Mouse (Mus musculus) G1E (cell line): ENCODE measurements at regions not wholly inside any gene's neighbourhood (a gene's known extent, or its start where the extent isn't known, plus 50 kb on each side); places are given as distances from the start of the nearest gene placed in this dataset.

Experiments used
- ATAC-seq: 2 replicates; pipeline ENCODE4 v1.8.0; 2016; ENCODE audit warnings: mild to moderate bottlenecking; ENCODE audit not compliant: insufficient number of reproducible peaks, poor library complexity, low FRiP score, severe bottlenecking; ENCODE audit errors: extremely low read depth
- DNase-seq: peaks from one replicate; pipeline ENCODE4 v3.0.0; 2012; ENCODE audit warnings: low spot score
- H3K27me3 ChIP-seq: 2 replicates; pipeline ENCODE4 v1.6.1; 2012; ENCODE audit warnings: mild to moderate bottlenecking, low read length, inconsistent platforms; ENCODE audit not compliant: insufficient read depth
- H3K36me3 ChIP-seq: replicated peaks from 2 replicates; pipeline ENCODE3; 2012; ENCODE audit warnings: mild to moderate bottlenecking, inconsistent platforms
- H3K4me1 ChIP-seq: 2 replicates; pipeline ENCODE4 v1.6.1; 2012; ENCODE audit warnings: low read depth, low read length, inconsistent platforms, mixed read lengths; ENCODE audit not compliant: insufficient read depth
- H3K4me3 ChIP-seq: 2 replicates; pipeline ENCODE4 v1.5.1; 2012; ENCODE audit warnings: low read depth, mild to moderate bottlenecking, inconsistent platforms, low read length, moderate library complexity, mixed read lengths
- H3K9me3 ChIP-seq: replicated peaks from 2 replicates; pipeline ENCODE4 v1.6.1; 2012; ENCODE audit warnings: inconsistent platforms
- CTCF ChIP-seq: IDR thresholded peaks from 2 replicates; pipeline ENCODE4 v1.5.1; 2012; ENCODE audit warnings: low read depth, low read length, inconsistent platforms, mixed read lengths
- GATA1 ChIP-seq: IDR thresholded peaks from 2 replicates; pipeline ENCODE4 v1.6.1; 2012; ENCODE audit warnings: borderline replicate concordance, low read length, inconsistent platforms, mixed read lengths
- GATA2 ChIP-seq: IDR thresholded peaks from 2 replicates; pipeline ENCODE4 v1.6.1; 2012; ENCODE audit warnings: low read depth, low read length, inconsistent platforms, borderline replicate concordance
- POLR2AphosphoS5 ChIP-seq: IDR thresholded peaks from 2 replicates; pipeline ENCODE4 v1.6.1; 2012; ENCODE audit warnings: low read depth, low read length, inconsistent platforms; ENCODE audit not compliant: insufficient replicate concordance
- TAL1 ChIP-seq: conservative IDR thresholded peaks from 2 replicates; pipeline ENCODE4 v1.6.1; 2012; ENCODE audit warnings: low read depth, low read length, inconsistent platforms, mixed read lengths

- H3K27me3 ChIP-seq, result no peaks in the 10 kb centered on the region
- no peak for TF ChIP-seq GATA1
- no peak for TF ChIP-seq GATA2
- TF ChIP-seq CTCF, result no peak
- TF ChIP-seq TAL1, result no peak
- TF ChIP-seq POLR2AphosphoS5, result no peak
- no peak for ATAC-seq
These were observed 57.3 kb upstream of the Zfp648 start for GRCm38 (mm10) chr1:154143691-154144090.

GRCm38 (mm10) chr1:154147001-154147571, 53.9 kb upstream of the Zfp648 start:
- DNase-seq, result no peak
- ATAC-seq, result no peak
- TF ChIP-seq TAL1 (no peak), GATA2 (no peak), POLR2AphosphoS5 (no peak), CTCF (no peak), GATA1 (no peak)

More at GRCm38 (mm10) chr1:154143691-154144090, 57.3 kb upstream of the Zfp648 start:
- Histone ChIP-seq H3K9me3 (no peaks in the 10 kb centered on the region), H3K36me3 (no peaks in the 10 kb centered on the region), H3K4me3 (no peak overlapping the region), H3K4me1 (no peaks in the 10 kb centered on the region)
- DNase-seq, result no peak

GRCm38 (mm10) chr1:154148948-154149347, 52.0 kb upstream of the Zfp648 start:
- no peaks in the 10 kb centered on the region for H3K27me3 ChIP-seq
- H3K4me1 ChIP-seq, result no peaks in the 10 kb centered on the region
- H3K4me3 ChIP-seq, result no peak overlapping the region
- H3K36me3 ChIP-seq, result no peaks in the 10 kb centered on the region
- peaks cover 4% of the 10 kb centered on the region for H3K9me3 ChIP-seq
- ATAC-seq (no peak), DNase-seq (no peak)
- no peak for TF ChIP-seq TAL1
- TF ChIP-seq CTCF, result no peak
- TF ChIP-seq POLR2AphosphoS5, result no peak
- TF ChIP-seq GATA1, result no peak
- TF ChIP-seq GATA2, result no peak

More at GRCm38 (mm10) chr1:154147001-154147571, 53.9 kb upstream of the Zfp648 start:
- no peaks in the 10 kb centered on the region for H3K27me3 ChIP-seq
- no peak overlapping the region for H3K4me3 ChIP-seq
- peaks cover 4% of the 10 kb centered on the region for H3K9me3 ChIP-seq
- H3K36me3 ChIP-seq, result no peaks in the 10 kb centered on the region
- H3K4me1 ChIP-seq, result no peaks in the 10 kb centered on the region

- ATAC-seq, result no peak
- Histone ChIP-seq H3K27me3 (no peaks in the 10 kb centered on the region), H3K9me3 (peaks cover 4% of the 10 kb centered on the region), H3K4me3 (no peak overlapping the region), H3K36me3 (no peaks in the 10 kb centered on the region), H3K4me1 (no peaks in the 10 kb centered on the region)
- DNase-seq, result no peak
- TF ChIP-seq GATA2 (no peak), GATA1 (no peak), TAL1 (no peak), CTCF (no peak), POLR2AphosphoS5 (no peak)
These were observed 51.4 kb upstream of the Zfp648 start for GRCm38 (mm10) chr1:154149431-154150143.

- no peaks in the 10 kb centered on the region for H3K27me3 ChIP-seq
- TF ChIP-seq GATA2 (no peak), TAL1 (no peak), CTCF (no peak), GATA1 (no peak), POLR2AphosphoS5 (no peak)
- H3K4me3 ChIP-seq, result no peak overlapping the region
- no peaks in the 10 kb centered on the region for H3K4me1 ChIP-seq
- ATAC-seq (no peak), DNase-seq (no peak)
- peaks cover 4% of the 10 kb centered on the region for H3K9me3 ChIP-seq
- no peaks in the 10 kb centered on the region for H3K36me3 ChIP-seq
These were observed 50.7 kb upstream of the Zfp648 start for GRCm38 (mm10) chr1:154150167-154150851.
